Mouse (Mus musculus) MEL (cell line): ENCODE measurements around the gene 4921517D22Rik. TPM values are rescaled to one million over a fixed set of nuclear protein-coding genes. Genes with fewer than 3 reads are reported as not detected.

ENCODE experiments used
- DNase-seq: peaks from one replicate; pipeline ENCODE4 v3.0.0; 2011; ENCODE audit warnings: low read depth, low spot score
- H3K27ac ChIP-seq: 2 replicates; pipeline ENCODE4 v1.5.1; 2012; ENCODE audit warnings: low read depth, mild to moderate bottlenecking, control low read depth, low read length, moderate library complexity; ENCODE audit not compliant: control insufficient read depth
- H3K27me3 ChIP-seq, 2 experiments: fragments of 150-350 bp in 1 of 2; sonication (generic) in 1 of 2; 2 replicates each; pipeline ENCODE4 v1.6.1; 2012; ENCODE audit warnings: low read length in 2 of 2, mild to moderate bottlenecking in 2 of 2, improper control_type of control experiment in 1 of 2, moderate library complexity in 1 of 2; ENCODE audit not compliant: insufficient read depth in 2 of 2, control insufficient read depth in 1 of 2
- H3K36me3 ChIP-seq, 2 experiments: 2 replicates each; pipeline ENCODE4 v1.6.1; 2012 to 2014; ENCODE audit warnings: low read length in 2 of 2, improper control_type of control experiment in 1 of 2, inconsistent platforms in 1 of 2, mild to moderate bottlenecking in 1 of 2; ENCODE audit not compliant: insufficient read depth in 2 of 2, control insufficient read depth in 1 of 2
- H3K4me1 ChIP-seq, 2 experiments: fragments of 150-350 bp in 1 of 2; sonication (generic) in 1 of 2; 2 replicates each; pipeline ENCODE4 v1.6.1; 2012; ENCODE audit warnings: low read length in 2 of 2, improper control_type of control experiment in 1 of 2, mild to moderate bottlenecking in 1 of 2; ENCODE audit not compliant: insufficient read depth in 2 of 2, control insufficient read depth in 1 of 2
- H3K4me3 ChIP-seq, 2 experiments: fragments of 150-350 bp in 1 of 2; sonication (generic) in 1 of 2; 2 replicates each; pipeline ENCODE4 v1.5.1; 2012; ENCODE audit warnings: low read depth in 2 of 2, low read length in 2 of 2, mild to moderate bottlenecking in 2 of 2, moderate library complexity in 2 of 2, control low read depth in 1 of 2, improper control_type of control experiment in 1 of 2; ENCODE audit not compliant: control insufficient read depth in 1 of 2, insufficient read depth in 1 of 2
- H3K79me2 ChIP-seq: 2 replicates; pipeline ENCODE4 v1.6.1; 2012; ENCODE audit warnings: mild to moderate bottlenecking, low read length, moderate library complexity; ENCODE audit not compliant: control insufficient read depth, poor library complexity, insufficient read depth
- H3K9ac ChIP-seq: 2 replicates; pipeline ENCODE4 v1.6.1; 2012; ENCODE audit warnings: low read depth, mild to moderate bottlenecking, control low read depth, low read length, moderate library complexity; ENCODE audit not compliant: control insufficient read depth, poor library complexity, severe bottlenecking
- H3K9me3 ChIP-seq: fragments of 150-350 bp; sonication (generic); replicated peaks from 2 replicates; pipeline ENCODE4 v1.6.1; 2012; ENCODE audit warnings: mild to moderate bottlenecking, low read length, improper control_type of control experiment, moderate library complexity; ENCODE audit not compliant: insufficient read depth
- BHLHE40 ChIP-seq: IDR thresholded peaks from 2 replicates; pipeline ENCODE4 v1.6.1; 2012; ENCODE audit warnings: low read depth, mild to moderate bottlenecking, inconsistent platforms, low read length, improper control_type of control experiment, borderline replicate concordance
- CHD2 ChIP-seq: IDR thresholded peaks from 2 replicates; pipeline ENCODE4 v1.6.1; 2011; ENCODE audit warnings: low read length, improper control_type of control experiment
- ELF1 ChIP-seq: IDR thresholded peaks from 2 replicates; pipeline ENCODE4 v1.6.1; 2014; ENCODE audit warnings: low read depth, mild to moderate bottlenecking, inconsistent platforms, low read length, improper control_type of control experiment, moderate library complexity
- ETS1 ChIP-seq: IDR thresholded peaks from 2 replicates; pipeline ENCODE4 v1.6.1; 2012; ENCODE audit warnings: low read depth, mild to moderate bottlenecking, inconsistent platforms, low read length, improper control_type of control experiment, moderate library complexity
- GABPA ChIP-seq: IDR thresholded peaks from 2 replicates; pipeline ENCODE4 v1.6.1; 2012; ENCODE audit warnings: low read depth, mild to moderate bottlenecking, inconsistent platforms, low read length, improper control_type of control experiment, moderate library complexity
- HCFC1 ChIP-seq: IDR thresholded peaks from 2 replicates; pipeline ENCODE4 v1.6.1; 2012; ENCODE audit warnings: low read depth, mild to moderate bottlenecking, inconsistent platforms, low read length, improper control_type of control experiment, moderate library complexity
- JUND ChIP-seq: IDR thresholded peaks from 2 replicates; pipeline ENCODE4 v1.6.1; 2011; ENCODE audit warnings: low read depth, mild to moderate bottlenecking, improper control_type of control experiment, low read length
- MAFK ChIP-seq: IDR thresholded peaks from 2 replicates; pipeline ENCODE4 v1.6.1; 2011; ENCODE audit warnings: low read depth, mild to moderate bottlenecking, low read length, improper control_type of control experiment, borderline replicate concordance
- MYB ChIP-seq: IDR thresholded peaks from 2 replicates; pipeline ENCODE4 v1.6.1; 2011; ENCODE audit warnings: mild to moderate bottlenecking, low read depth, low read length, improper control_type of control experiment
- MYC ChIP-seq: IDR thresholded peaks from 2 replicates; pipeline ENCODE4 v1.6.1; 2011; ENCODE audit warnings: low read depth, mild to moderate bottlenecking, low read length, improper control_type of control experiment, moderate library complexity
- NRF1 ChIP-seq: IDR thresholded peaks from 2 replicates; pipeline ENCODE4 v1.6.1; 2014; ENCODE audit warnings: low read depth, mild to moderate bottlenecking, inconsistent platforms, low read length, improper control_type of control experiment, moderate library complexity; ENCODE audit not compliant: poor library complexity, insufficient read depth, severe bottlenecking
- RAD21 ChIP-seq: IDR thresholded peaks from 2 replicates; pipeline ENCODE4 v1.6.1; 2011; ENCODE audit warnings: mild to moderate bottlenecking, low read depth, low read length, improper control_type of control experiment
- RCOR1 ChIP-seq: IDR thresholded peaks from 2 replicates; pipeline ENCODE4 v1.6.1; 2012; ENCODE audit warnings: low read depth, mild to moderate bottlenecking, inconsistent platforms, low read length, improper control_type of control experiment
- TAL1 ChIP-seq: IDR thresholded peaks from 2 replicates; pipeline ENCODE4 v1.6.1; 2012; ENCODE audit warnings: mild to moderate bottlenecking, inconsistent platforms, low read length, moderate library complexity, mixed read lengths
- TCF12 ChIP-seq: IDR thresholded peaks from 2 replicates; pipeline ENCODE4 v1.6.1; 2014; ENCODE audit warnings: low read depth, mild to moderate bottlenecking, inconsistent platforms, low read length, improper control_type of control experiment, moderate library complexity
- USF1 ChIP-seq: IDR thresholded peaks from 2 replicates; pipeline ENCODE4 v1.6.1; 2014; ENCODE audit warnings: low read depth, mild to moderate bottlenecking, inconsistent platforms, low read length, improper control_type of control experiment, moderate library complexity
- ZKSCAN1 ChIP-seq: IDR thresholded peaks from 2 replicates; pipeline ENCODE4 v1.6.1; 2012; ENCODE audit warnings: low read depth, mild to moderate bottlenecking, inconsistent platforms, low read length, improper control_type of control experiment, moderate library complexity
- polyA plus RNA-seq, 2 experiments: library from polyadenylated mRNA; stranded (reverse) in 1 of 2; unstranded in 1 of 2; fragments of >175 nt in 1 of 2; fragments of >200 nt in 1 of 2; gene quantifications; 2 replicates each; pipeline versions ENCODE4 v1.2.1 to v1.2.4; 2012; ENCODE audit warnings: low replicate concordance in 2 of 2, low read depth in 1 of 2; ENCODE audit not compliant: insufficient read length in 2 of 2, insufficient read depth in 1 of 2, missing spikeins in 1 of 2
- total RNA-seq: library from RNA; depleted of rRNA; stranded (reverse); fragments of 300-350 nt; gene quantifications from 2 replicates; pipeline ENCODE4 v1.2.3, GENCODE M21; 2012

4921517D22Rik gene
- total and polyA plus RNA-seq, 3 experiments = not detected

GRCm38 (mm10) chr13:59663939-59664712 lies 29.8 kb downstream of the 4921517D22Rik start:
- H3K4me3 ChIP-seq = no peak overlapping the region
- H3K9ac ChIP-seq = no peak overlapping the region
- DNase-seq = no peak
- H3K79me2 ChIP-seq = no peaks in the 10 kb centered on the region
- no peak for TF ChIP-seq ELF1
- no peak for TF ChIP-seq BHLHE40
- no peak for TF ChIP-seq RAD21
- TF ChIP-seq MAFK = no peak
- TF ChIP-seq HCFC1 = no peak
- H3K27ac ChIP-seq = no peak overlapping the region
- no peaks in the 10 kb centered on the region for H3K9me3 ChIP-seq
- peaks cover 0 to 10% of the 10 kb centered on the region in 2 experiments; a peak in 3 of 4 replicates for H3K4me1 ChIP-seq
- no peaks in the 10 kb centered on the region for H3K27me3 ChIP-seq
- H3K36me3 ChIP-seq = peaks cover 2 to 11% of the 10 kb centered on the region in 2 experiments

DNA sequence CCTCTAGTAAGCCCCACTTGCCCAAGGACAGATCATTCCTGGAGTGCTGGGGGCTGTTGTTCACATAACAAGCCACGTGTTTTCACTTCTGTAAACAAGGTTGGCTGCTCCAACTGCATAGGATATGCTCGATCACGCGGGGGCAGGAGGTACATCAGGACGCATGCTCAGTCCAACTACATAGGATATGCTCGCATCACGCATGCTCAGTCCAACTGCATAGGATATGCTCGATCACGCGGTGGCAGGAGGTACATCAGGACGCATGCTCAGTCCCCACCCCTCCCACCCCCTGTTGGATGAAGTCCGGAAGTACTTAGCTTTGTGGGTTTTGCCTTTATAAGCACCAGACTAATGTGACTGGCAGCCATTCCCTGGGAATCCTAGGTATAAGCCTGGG lies 31.9 kb downstream of the 4921517D22Rik start:
- peaks cover 0 to 2% of the 10 kb centered on the region in 2 experiments; a peak in 2 of 4 replicates for H3K36me3 ChIP-seq
- no peak for TF ChIP-seq RCOR1
- no peak for TF ChIP-seq MAFK
- TF ChIP-seq CHD2 = no peak
- no peak for TF ChIP-seq MYC
- no peak for TF ChIP-seq GABPA
- no peak for TF ChIP-seq ELF1
- no peak for TF ChIP-seq BHLHE40
- TF ChIP-seq ZKSCAN1 = no peak
- TF ChIP-seq, all 39 proteins: peak for 0
- H3K4me3 ChIP-seq = no peak overlapping the region
- no peaks in the 10 kb centered on the region for H3K4me1 ChIP-seq
- no peaks in the 10 kb centered on the region for H3K9me3 ChIP-seq
- H3K9ac ChIP-seq = no peak overlapping the region
- no peak for DNase-seq
- no peaks in the 10 kb centered on the region for H3K79me2 ChIP-seq
- no peaks in the 10 kb centered on the region for H3K27me3 ChIP-seq
- no peak overlapping the region for H3K27ac ChIP-seq

GRCm38 (mm10) chr13:59661387-59661786 lies 32.5 kb downstream of the 4921517D22Rik start:
- H3K27ac ChIP-seq = no peak overlapping the region
- H3K9ac ChIP-seq = no peak overlapping the region
- no peaks in the 10 kb centered on the region for H3K79me2 ChIP-seq
- no peaks in the 10 kb centered on the region for H3K27me3 ChIP-seq
- no peak for DNase-seq
- H3K4me1 ChIP-seq = no peaks in the 10 kb centered on the region
- TF ChIP-seq TAL1 (no peak), BHLHE40 (no peak), MYB (no peak), USF1 (no peak), TCF12 (no peak), ELF1 (no peak), NRF1 (no peak), ETS1 (no peak), JUND (no peak)
- H3K4me3 ChIP-seq = no peak overlapping the region
- peaks cover 0 to 2% of the 10 kb centered on the region in 2 experiments; a peak in 2 of 4 replicates for H3K36me3 ChIP-seq
- no peaks in the 10 kb centered on the region for H3K9me3 ChIP-seq
